Mouse (Mus musculus) frontal cortex, postnatal 36 days (tissue): ENCODE measurements around the gene Mapk13.
"Not testable (repeated sequence)": the region's sequence is repeated elsewhere in the genome, so short reads cannot be mapped to it uniquely, and the experiment has no call there.

ENCODE experiments used
- DNase-seq, 2 experiments: peaks; one replicate each; pipeline ENCODE4 v3.0.0; 2022; ENCODE audit warnings: low spot score in 2 of 2

Mapk13 gene

DNA sequence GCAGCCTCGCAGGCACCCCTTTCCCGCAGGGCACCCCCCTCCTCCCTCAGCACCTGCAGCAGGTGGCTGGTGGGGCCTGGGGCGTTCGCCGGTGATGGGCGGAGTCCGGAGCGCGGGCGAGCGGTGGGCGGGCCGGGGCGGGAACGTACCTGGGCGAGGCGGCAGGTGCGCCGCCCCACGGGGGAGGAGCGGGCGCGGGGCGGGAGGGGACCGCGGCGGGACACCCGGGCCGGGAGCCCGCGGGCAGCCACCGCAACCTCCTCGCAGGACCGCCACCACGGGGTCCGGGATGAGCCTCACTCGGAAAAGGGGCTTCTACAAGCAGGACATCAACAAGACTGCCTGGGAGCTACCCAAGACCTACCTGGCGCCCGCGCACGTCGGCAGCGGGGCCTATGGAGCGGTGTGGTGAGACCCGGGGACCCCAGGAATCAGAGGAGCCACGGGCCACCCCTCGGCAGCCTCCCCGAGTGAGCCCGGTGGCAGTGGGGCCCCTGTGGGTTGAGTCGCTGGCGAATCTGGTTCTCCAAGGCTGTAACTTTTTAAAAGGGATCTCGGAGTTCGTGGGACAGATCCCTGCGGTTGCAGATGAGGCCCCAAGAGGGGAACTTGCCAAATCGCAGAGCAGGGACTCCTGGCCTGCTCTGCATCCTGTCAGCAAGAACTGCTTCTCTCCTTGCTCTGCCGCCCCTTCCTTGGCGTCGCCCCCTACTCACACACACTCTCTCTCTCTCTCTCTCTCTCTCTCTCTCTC is at the start of gene Mapk13:
Gene Mapk13 (plus strand): TSS at position 177 of the 754 bp plus-strand sequence.
- DNase-seq, result no peak

- DNase-seq, result no peak
These were observed 43.3 kb upstream of the Mapk13 start, which contains the start of gene AC170998.1 for GRCm38 (mm10) chr17:28725783-28726182. TSS of gene AC170998.1 (plus strand) at chr17:28726083.

- DNase-seq, result not testable (repeated sequence)
These were observed 41.6 kb upstream of the Mapk13 start for GRCm38 (mm10) chr17:28727511-28727910.

DNA sequence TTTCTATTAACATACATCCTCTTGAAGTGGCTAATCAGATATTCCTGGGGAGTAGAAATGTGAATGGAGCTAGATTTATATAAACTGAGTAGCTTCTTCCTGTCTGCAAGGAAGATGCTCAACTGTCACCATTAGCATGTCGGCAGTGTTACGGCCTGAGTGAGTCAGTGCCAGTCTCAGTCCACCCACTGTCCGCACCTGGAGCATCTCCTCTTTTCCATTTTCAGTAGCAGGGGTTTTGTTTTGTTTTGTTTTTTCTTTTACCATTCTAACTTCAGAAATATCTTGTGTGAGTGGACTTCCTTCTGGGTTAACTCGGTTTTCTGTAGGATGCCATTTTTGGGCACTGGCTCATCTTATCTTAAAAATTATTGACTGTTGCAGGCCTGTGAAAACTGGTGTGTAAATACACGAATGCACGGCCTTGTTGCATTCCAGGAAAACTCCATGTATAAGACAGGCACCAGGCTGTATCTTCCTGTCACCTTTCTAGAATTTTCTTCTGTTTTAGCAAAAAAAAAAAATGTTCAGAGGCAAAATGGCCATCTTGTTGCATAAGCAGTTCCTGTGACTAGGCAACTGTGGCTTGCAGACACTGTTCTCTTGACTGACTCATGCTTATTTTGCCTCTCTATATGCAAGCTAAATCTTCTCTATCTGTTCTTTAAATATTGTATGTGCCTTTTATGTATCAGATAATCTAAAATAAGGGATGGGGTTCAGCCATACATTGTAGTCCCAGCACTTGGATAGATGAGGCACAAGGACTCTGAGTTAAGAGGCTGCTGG is 33.6 kb upstream of the Mapk13 start:
- peak in 1 of 2 experiments; percentile 34 for DNase-seq

DNA sequence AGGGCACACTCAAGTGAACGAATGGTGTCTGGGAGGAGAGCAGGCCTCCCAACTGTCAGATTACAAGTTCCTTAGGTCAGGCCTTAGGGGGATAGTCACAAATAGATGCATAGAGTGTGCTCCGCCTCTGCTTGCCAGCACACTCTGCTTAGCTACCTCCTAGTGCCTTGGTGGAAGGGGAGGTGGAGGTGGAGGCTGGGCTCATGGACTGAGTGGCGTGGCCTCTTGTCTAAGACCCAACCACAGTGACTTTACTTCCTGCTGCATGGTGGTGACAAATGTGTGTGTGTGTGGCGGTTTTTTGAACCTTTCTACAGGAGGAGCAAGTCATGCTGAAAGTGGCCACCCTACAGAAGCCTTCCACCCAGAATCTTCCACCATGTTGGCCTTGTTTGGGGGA is 32.6 kb upstream of the Mapk13 start:
- DNase-seq, result no peak

DNA sequence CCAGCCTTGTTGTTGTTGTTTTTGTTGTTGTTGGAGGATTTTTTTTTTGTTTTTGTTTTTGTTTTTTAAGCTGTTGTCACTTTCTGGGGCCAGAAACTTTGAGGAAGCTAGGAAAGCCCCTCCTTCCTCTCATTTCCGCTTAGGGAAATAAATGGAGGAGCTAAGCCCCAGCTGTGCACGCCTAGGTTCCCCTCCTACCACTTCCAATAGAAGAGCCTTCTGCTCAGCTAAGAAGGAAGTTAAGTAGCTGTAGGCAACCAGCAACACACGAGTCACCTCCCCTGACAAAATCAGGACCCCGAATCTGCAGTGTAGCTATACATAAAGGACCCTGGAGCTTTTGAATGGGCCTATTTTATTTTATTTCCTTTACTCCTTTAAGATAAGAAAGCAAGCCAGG is 31.1 kb upstream of the Mapk13 start:
- no peak for DNase-seq

- DNase-seq, result no peak
These were observed 29.9 kb upstream of the Mapk13 start for GRCm38 (mm10) chr17:28739244-28739643.

GRCm38 (mm10) chr17:28743145-28743866 is 25.8 kb upstream of the Mapk13 start:
- peak; percentile 63 to 84 for DNase-seq

DNA sequence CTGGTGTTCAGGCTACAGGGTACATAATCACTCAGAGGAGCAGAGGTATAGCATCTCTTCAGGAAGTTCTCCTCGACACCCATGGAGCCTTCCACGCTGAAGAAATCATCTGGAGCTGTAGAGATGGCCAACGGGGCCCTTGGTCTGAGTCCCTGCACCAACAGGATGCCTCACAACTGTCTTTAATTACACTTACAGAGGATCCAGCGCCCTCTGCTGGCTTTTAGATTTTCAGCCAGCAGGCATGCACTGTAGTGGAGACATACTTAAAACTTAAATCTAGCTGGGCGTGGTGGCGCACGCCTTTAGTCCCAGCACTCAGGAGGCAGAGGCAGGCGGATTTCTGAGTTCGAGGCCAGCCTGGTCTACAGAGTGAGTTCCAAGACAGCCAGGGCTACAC is 25.2 kb upstream of the Mapk13 start:
- no peak for DNase-seq

GRCm38 (mm10) chr17:28745773-28746172 is 23.3 kb upstream of the Mapk13 start:
- peak in 1 of 2 experiments; percentile 44 for DNase-seq

- DNase-seq, result no peak
These were observed 21.1 kb upstream of the Mapk13 start for GRCm38 (mm10) chr17:28748001-28748400.

DNA sequence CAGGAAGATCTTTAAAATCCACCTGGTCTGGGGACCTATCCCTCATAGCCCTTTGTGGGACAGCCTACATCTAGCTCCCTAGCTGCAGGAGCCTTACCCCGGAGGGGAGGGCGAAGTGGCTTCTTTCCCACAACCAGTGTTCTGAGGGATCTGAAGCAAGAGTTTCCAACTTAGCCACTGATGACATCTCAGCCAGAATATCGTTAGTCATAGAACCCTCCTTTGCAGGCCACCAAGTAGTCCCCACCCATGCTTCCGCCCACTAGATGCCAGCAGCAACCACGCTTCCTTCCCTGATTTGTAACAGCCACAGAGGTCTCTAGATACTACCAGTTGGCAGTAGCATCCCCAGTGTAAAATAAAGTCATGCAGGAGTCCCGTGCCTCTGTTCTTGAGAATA is 18.5 kb upstream of the Mapk13 start:
- no peak for DNase-seq

DNA sequence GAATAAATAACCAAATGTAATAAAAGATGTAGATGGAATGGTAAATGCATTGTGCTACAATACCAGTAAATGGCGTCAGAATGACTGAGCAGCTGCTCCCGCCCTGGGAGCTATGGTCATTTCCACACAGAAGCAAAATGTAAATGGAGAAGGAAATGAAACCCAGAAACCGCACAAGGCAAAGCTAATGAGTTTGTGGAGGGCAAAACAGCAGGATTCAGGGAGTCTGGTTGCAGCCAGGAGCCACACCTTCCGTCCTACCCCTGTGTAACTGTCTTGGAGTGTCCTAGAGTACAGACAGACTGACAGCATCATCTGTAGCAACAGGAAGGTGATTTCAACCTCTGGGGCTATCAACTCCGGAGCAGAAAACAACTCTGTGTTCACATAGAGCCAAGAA is 12.7 kb upstream of the Mapk13 start:
- no peak for DNase-seq

GRCm38 (mm10) chr17:28757470-28757869 is 11.6 kb upstream of the Mapk13 start:
- DNase-seq, result no peak

- DNase-seq, result no peak
These were observed 8.3 kb upstream of the Mapk13 start for GRCm38 (mm10) chr17:28760736-28761312.

GRCm38 (mm10) chr17:28761871-28762270 is 7.2 kb upstream of the Mapk13 start:
- DNase-seq, result peak; percentile 73 to 77

- no peak for DNase-seq
These were observed 2.9 kb upstream of the Mapk13 start for GRCm38 (mm10) chr17:28766203-28766602.

- no peak for DNase-seq
These were observed 2.1 kb upstream of the Mapk13 start for GRCm38 (mm10) chr17:28766781-28767515.

DNA sequence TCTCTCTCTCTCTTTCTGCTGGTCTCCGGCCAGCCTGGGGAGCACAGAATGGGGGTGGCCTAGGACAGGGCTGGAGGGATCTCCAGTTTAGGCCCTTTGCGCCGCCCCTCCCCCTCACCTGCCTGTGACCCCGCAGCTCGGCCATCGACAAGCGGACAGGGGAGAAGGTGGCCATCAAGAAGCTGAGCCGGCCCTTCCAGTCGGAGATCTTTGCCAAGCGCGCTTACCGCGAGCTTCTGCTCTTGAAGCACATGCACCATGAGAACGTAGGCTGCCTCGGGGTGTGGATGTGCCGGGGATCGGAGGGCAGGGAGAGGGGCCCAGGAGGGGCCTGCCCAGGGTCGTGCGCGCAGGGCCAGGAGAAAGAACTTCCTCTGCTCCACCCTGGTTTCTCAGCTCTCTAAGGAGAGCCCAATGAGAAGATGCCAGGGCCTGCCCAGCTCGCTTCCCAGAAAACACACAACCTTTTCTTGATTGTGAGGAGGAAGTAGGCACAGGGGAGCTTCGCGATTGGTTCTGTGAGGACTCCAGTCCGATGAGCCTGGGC is 851 bp downstream of the Mapk13 start:
- no peak for DNase-seq

GRCm38 (mm10) chr17:28771289-28771688 is 2.2 kb downstream of the Mapk13 start:
- no peak for DNase-seq

DNA sequence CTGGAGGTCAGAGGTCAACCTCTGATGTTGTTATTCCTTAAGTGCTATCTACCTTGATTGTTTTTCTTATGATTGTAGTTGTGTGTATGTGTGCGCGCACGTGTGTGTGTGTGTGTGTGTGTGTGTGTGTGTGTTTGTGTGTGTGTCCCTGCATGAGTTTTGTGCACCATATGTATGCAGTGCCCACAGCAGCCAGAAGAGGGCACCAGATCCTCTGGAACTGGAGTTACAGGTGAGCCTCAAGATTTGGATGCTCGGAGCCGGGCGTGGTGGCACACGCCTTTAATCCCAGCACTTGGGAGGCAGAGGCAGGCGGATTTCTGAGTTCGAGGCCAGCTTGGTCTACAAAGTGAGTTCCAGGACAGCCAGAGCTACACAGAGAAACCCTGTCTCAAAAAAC is 5.2 kb downstream of the Mapk13 start:
- DNase-seq, result not testable (repeated sequence)
